ENCODE assay signal across 15 mouse cellular contexts in genomic region chr13:42298302-42298701, GRCm38 (mm10). TPM values are rescaled to one million over a fixed set of nuclear protein-coding genes. Genes with fewer than 3 reads are reported as not detected.
DNase-seq lines count a peak whose midpoint lies in the region; ATAC-seq and TF ChIP-seq lines count a peak whose summit lies in the region.
"Had no signal": no experiment of that assay in that cellular context is flagged by ENCODE, and none has a peak within 500 bp of the region (broad histone marks: within the 10 kb centered on the region; RNA-seq: fewer than 3 reads in every experiment).

No protein-coding gene starts in this region.

- H3K4me1 ChIP-seq in kidney, embryonic 16.5 days (ENCODE audit: insufficient read depth, low read length): peaks cover 23% of the 10 kb centered on the region
- H3K4me1 ChIP-seq in lung, embryonic 15.5 days: peaks cover 28% of the 10 kb centered on the region
- peaks cover 4% of the 10 kb centered on the region for H3K4me1 ChIP-seq in lung, adult 2 months (ENCODE audit: control insufficient read depth, insufficient read depth, low read length)
- peaks cover 21% of the 10 kb centered on the region; the same call in 1 of the 2 replicates for H3K4me1 ChIP-seq in intestine, embryonic 15.5 days (replicated peaks)

- DNase-seq in kidney, adult 11 months: peak; percentile 52
- DNase-seq in lung, adult 2 months: no peak
- peak; percentile 69 to 71 for DNase-seq in heart, postnatal 10 days
- peak; percentile 50 for DNase-seq in telencephalon, adult 2 months (ENCODE audit: low read depth, low spot score)
- DNase-seq: adrenal gland, adult 8-10 months; cerebellum, adult 11 months; forebrain, postnatal 0 days had no signal

- H3K4me2 ChIP-seq in kidney, embryonic 16.5 days (replicated peaks; ENCODE audit: low read depth, low read length): no peak overlapping the region
- H3K4me2 ChIP-seq in lung, embryonic 15.5 days: no peak overlapping the region
- H3K4me2 ChIP-seq in intestine, embryonic 15.5 days (replicated peaks): no peak overlapping the region
- H3K4me2 ChIP-seq: neural tube, embryonic 15.5 days had no signal

- peaks cover 12% of the 10 kb centered on the region for H3K27me3 ChIP-seq in kidney, embryonic 16.5 days (ENCODE audit: insufficient read depth, low read length)
- H3K27me3 ChIP-seq in lung, embryonic 15.5 days: peaks cover 11% of the 10 kb centered on the region; the same call in 1 of the 2 replicates
- 0 out of 2 replicates have a peak, but pooled peaks cover 7% of the 10 kb centered on the region for H3K27me3 ChIP-seq in intestine, embryonic 15.5 days (replicated peaks)

- H3K9me3 ChIP-seq in kidney, embryonic 16.5 days (ENCODE audit: low read length): no peaks in the 10 kb centered on the region
- no peaks in the 10 kb centered on the region for H3K9me3 ChIP-seq in lung, embryonic 15.5 days
- no peaks in the 10 kb centered on the region for H3K9me3 ChIP-seq in intestine, embryonic 15.5 days
- H3K9me3 ChIP-seq: neural tube, embryonic 15.5 days had no signal

- no peak overlapping the region for H3K4me3 ChIP-seq in kidney, embryonic 16.5 days (ENCODE audit: low read length)
- H3K4me3 ChIP-seq in lung, embryonic 15.5 days: no peak overlapping the region
- no peak overlapping the region for H3K4me3 ChIP-seq in lung, adult 2 months (replicated peaks; ENCODE audit: extremely low read depth, low read depth, low read length)
- no peak overlapping the region for H3K4me3 ChIP-seq in intestine, embryonic 15.5 days (replicated peaks)
- H3K4me3 ChIP-seq: neural tube, embryonic 15.5 days had no signal

- no peak overlapping the region for H3K27ac ChIP-seq in kidney, embryonic 16.5 days (ENCODE audit: low read length)
- peak overlapping the region; percentile 11; the same call in 1 of the 2 replicates for H3K27ac ChIP-seq in lung, embryonic 15.5 days
- no peak overlapping the region for H3K27ac ChIP-seq in intestine, embryonic 15.5 days
- H3K27ac ChIP-seq: neural tube, embryonic 15.5 days had no signal

- intact Hi-C loops in heart, postnatal 10 days (cut with DNase I): no loop called here

- WGBS in kidney, embryonic 16.5 days: 66% methylated on average over 8 of the region's 8 CpGs
- WGBS in lung, embryonic 15.5 days: 45% methylated on average over 8 of the region's 8 CpGs
- 60% methylated on average over 8 of the region's 8 CpGs for WGBS in lung, adult 2 months
- WGBS in intestine, embryonic 15.5 days: 61% methylated on average over 8 of the region's 8 CpGs

- ATAC-seq in kidney, embryonic 16.5 days (ENCODE audit: low FRiP score, low TSS enrichment): no peak
- no peak for ATAC-seq in lung, embryonic 15.5 days (ENCODE audit: borderline replicate concordance, extremely low read depth, low FRiP score, low TSS enrichment)
- ATAC-seq in intestine, embryonic 15.5 days: no peak
- no peak for ATAC-seq in activated CD4-positive, CD25-positive, alpha-beta regulatory T cell, adult 4 months
- ATAC-seq: forebrain, postnatal 0 days; inflammation-experienced regulatory T-cells, adult 6 months; midbrain, embryonic 16.5 days had no signal

- no peak overlapping the region for H3K9ac ChIP-seq in kidney, embryonic 16.5 days (replicated peaks; ENCODE audit: low read length)
- H3K9ac ChIP-seq in lung, embryonic 15.5 days: no peak overlapping the region
- no peak overlapping the region for H3K9ac ChIP-seq in intestine, embryonic 15.5 days
- H3K9ac ChIP-seq: forebrain, postnatal 0 days; neural tube, embryonic 15.5 days had no signal

- TF ChIP-seq CTCF in lung, adult 2 months (IDR thresholded peaks at IDR 0.05; ENCODE audit: insufficient read depth, low read length): no peak

- no peak for TF ChIP-seq POLR2A in lung, adult 2 months (IDR thresholded peaks at IDR 0.05; ENCODE audit: borderline replicate concordance, extremely low read depth, low read depth, low read length)

- H3K36me3 ChIP-seq in kidney, embryonic 16.5 days (ENCODE audit: insufficient read depth, low read length): no peaks in the 10 kb centered on the region
- H3K36me3 ChIP-seq in lung, embryonic 15.5 days: no peaks in the 10 kb centered on the region
- H3K36me3 ChIP-seq in intestine, embryonic 15.5 days: no peaks in the 10 kb centered on the region
- H3K36me3 ChIP-seq: neural tube, embryonic 15.5 days had no signal

RNA-seq across cellular contexts. Expression of gene Edn1, which starts 3.0 kb away (rescaled TPM):
- polyA plus RNA-seq in kidney, embryonic 16.5 days (2015; fragmentation: Nextera tagmentation; extraction: Ambion mirVana): 2.4 and 3.7 TPM in 2 replicates
- polyA plus RNA-seq in lung, embryonic 15.5 days (2015; fragmentation: Nextera tagmentation; extraction: Ambion mirVana): 5.6 and 7.0 TPM in 2 replicates
- 8.8 and 18.2 TPM in 2 replicates for polyA plus RNA-seq in lung, adult 2 months (2012; rRNA removed)
- 1 to 10 TPM; 7.4 to 8.4 TPM for total RNA-seq in heart, postnatal 10 days (2021)
- 5.4 and 6.9 TPM in 2 replicates for polyA plus RNA-seq in intestine, embryonic 15.5 days (2015; fragmentation: Nextera tagmentation; extraction: Ambion mirVana)
- polyA plus RNA-seq in activated CD4-positive, CD25-positive, alpha-beta regulatory T cell, adult 4 months (2017; shearing (Covaris generic)): not detected
- total RNA-seq: granulocyte monocyte progenitor cell, adult 5-6 weeks had no signal
- polyA plus RNA-seq: inflammation-experienced regulatory T-cells, adult 6 months had no signal
